Mouse (Mus musculus) heart, postnatal 14 days (tissue): ENCODE results near the gene Hsd17b7. TPM values are rescaled to one million over a fixed set of nuclear protein-coding genes. Genes with fewer than 3 reads are reported as not detected.

ENCODE experiments used
- DNase-seq, 2 experiments: peaks; one replicate each; pipeline ENCODE4 v3.0.0; 2021 to 2022
- intact Hi-C: fragments of 180-260 bp; cut with DNase I; formaldehyde crosslinking; loops from one replicate; pipeline ENCODE4 v1.15.1; 2025
- total RNA-seq, 2 experiments: library from RNA; stranded (reverse); gene quantifications; 2 replicates each; pipeline ENCODE4 v1.2.3; 2021

The Hsd17b7 gene
- total RNA-seq, 2 experiments from 2014 or later, result 16.6 to 17.6 TPM

DNA sequence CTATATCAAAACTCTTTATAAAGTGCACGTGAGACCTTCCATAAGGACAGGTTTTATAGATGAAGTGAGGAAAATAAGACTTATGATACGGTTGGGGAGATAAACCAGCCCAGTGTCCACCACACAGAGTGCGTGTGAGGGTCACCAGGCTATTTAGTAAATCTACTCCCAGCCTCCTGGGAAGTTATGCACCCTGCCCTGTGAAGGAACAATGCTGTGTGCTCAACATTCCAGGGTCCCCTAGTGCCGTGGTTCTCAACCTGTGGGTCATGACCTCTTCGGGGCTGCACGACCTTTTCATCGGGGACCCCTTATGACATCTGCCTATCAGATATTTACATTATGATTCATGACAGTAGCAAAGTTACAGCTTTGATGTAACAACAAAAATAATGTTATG is 20.8 kb downstream of the Hsd17b7 start:
- intact Hi-C loops, result no loop called here
- DNase-seq, result no peak

DNA sequence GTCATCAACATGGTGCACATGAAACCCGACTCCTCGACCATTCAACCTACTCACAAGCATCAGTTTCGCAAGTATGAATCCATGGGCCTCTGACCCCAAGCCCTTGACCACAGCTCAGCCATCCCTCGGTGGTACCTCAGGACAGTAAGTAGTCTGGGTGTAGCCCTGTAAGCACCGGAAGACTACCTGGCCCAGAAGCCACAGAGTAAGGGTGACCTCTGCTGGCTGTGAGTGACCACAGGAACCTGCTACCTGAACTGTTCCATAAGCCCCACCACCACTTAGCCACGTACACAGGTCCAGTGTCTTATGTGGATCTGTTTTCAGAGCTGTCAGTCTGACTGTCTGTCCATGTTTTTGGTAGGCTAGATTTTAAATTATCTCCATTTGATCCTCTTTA is 21.4 kb downstream of the Hsd17b7 start:
- DNase-seq, result no peak
- intact Hi-C loops, result no loop called here

DNA sequence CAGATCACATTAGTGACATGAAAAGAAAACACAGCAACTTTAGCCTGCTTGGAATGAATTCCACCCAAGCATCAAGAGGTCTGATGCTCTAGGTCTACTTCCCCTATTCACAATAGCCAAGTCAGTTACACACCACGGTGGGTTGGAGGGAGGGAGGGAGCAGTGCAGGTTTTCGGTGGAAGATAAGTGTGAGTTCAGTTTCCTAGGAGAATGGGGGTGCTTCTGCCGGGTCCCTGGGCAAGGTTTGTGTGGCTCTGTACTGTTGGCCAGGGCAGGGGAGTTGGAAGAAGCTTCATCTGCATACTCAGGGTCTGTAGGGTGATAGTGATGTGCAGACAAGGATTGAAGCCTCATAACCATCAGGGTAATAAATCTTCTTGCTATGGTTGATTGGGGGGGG is 23.0 kb downstream of the Hsd17b7 start:
- intact Hi-C loops, result no loop called here
- DNase-seq, result no peak

DNA sequence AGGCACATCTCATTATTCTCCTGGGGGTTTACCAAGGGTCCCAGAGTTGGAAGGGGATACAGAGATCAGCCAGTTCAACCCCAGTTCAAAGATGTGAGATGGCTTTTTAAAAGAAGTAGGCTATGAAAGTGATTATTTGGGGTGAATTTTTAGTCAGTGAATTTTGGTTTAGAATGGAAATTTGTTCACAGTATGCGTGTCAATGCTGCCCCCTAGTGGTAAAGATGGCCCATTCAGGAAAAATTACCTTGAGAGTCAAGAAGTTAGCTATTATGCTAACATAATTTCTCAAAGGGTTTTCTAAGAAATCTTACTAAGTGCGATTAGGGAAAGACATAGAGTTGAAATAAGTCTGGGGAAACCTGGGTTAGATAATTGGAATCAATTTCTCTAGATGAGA is 29.7 kb downstream of the Hsd17b7 start:
- intact Hi-C loops, result loop anchor here (2.0 to 5.0 kb wide), 2 partner anchors 197 to 267 kb away; no protein-coding TSS in a partner anchor
- DNase-seq, result peak; percentile 26 to 62

DNA sequence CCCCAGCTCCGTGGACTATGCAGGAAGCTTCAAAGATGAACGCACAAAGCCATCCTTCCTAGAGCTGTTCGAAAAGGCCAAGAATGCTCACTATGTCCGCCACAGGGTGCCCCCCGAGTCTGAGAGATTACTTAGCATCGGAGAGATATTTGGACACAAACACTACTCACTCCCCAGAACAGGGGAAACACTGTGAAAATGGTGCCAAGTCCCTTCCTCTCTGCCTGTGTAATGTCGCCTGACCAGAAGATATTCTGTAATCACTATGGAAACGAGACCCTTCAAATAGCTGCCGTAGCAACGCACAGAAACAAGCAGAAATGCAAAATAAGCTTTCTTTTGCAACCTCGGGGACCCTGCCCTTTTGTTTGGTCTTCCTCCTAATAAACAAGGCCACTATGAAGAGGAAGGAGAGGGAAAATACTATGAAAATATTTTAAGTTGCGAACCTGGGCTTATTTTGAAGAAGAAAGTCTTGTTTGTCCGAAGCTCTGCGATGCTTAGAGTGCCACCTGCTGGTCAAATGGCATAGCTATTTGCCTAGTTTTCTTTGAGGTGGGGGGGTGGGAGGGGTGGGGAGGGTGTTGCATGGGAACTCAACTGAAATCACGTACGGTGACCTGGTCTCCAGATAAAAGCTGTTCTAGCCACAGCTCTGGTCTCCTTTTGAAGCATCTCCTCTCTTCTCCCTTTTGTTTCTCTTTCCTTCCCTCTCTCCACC is 34.9 kb downstream of the Hsd17b7 start:
- intact Hi-C loops, result no loop called here
- peak; percentile 54 to 72 for DNase-seq

DNA sequence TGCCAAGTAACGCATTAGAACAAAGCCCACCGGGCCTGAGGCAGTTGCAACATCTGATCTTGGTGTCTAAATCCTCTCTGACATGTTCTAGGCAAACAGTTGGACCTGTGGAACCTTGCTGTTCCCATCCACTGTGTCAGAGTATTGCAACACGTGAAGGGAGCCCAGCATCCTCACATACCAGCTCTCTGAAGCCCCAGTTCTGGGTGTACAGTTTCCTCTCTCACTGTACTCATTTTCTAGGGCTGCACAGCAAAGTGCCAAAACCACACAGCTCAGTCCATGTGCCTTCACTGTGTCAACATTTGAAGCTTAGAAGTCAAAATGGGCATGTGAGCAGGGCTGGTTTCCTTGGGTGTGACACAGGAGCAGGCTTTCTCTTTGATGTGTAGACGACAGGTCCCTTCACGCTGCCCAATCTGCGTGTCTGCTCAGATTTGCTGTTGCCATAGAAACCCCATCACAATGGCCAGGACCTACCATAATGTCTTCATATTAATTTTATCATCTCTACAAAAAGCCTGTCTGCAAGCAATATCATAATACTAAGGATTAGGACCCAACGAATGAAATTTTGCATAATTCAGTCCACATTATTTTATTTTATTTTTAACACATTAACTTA is 36.8 kb downstream of the Hsd17b7 start:
- DNase-seq, result no peak
- intact Hi-C loops, result no loop called here

DNA sequence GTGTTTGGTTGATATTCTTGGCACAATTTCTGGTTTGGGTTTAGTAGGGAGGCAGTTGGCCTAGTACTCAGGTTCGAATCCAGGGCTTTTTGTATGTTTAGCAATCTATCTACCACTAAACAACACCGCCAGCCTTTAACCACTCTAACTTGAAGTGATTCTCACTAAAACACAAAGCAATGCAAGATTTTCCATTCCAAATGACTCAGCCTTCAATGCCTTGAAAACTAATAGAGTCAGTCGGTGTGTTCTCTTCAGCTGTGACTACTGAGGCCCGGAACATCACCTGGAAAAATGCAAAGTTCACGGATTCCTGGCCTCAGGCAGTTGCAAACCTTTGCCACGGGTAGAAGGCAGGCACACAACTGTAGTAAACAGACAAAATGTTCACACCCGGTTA is 37.3 kb downstream of the Hsd17b7 start:
- intact Hi-C loops, result no loop called here
- DNase-seq, result no peak

DNA sequence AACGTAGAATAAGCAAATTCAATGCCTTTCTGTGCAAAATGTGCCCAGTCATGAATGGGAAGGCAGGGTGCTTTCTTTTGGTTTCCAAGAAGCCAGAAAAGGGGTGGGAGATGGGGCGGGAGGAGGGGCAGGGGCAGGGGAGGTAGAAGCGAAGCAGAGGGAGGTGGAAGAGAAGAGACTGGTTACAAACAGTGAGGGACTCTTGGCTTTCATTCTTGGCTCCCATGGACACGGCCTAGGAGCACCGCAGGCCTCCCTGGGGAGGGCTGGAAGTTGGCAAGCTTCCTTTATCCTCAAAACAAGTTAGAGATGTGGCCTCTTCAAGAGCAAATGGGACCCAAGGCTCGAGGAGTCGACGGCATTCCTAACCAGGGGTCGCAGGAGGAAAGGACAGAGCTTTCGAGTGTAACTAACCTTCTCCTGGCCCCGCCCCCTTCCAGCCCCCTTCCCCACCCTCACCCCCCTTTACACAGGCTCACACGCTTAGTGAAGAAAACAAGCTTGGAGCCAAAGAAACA is 40.5 kb downstream of the Hsd17b7 start, which contains the start of gene Ccdc190:
Ccdc190 (plus strand) TSS at position 195 of the 518 bp plus-strand sequence.
- intact Hi-C loops, result no loop called here
- peak; percentile 50 to 53 for DNase-seq

DNA sequence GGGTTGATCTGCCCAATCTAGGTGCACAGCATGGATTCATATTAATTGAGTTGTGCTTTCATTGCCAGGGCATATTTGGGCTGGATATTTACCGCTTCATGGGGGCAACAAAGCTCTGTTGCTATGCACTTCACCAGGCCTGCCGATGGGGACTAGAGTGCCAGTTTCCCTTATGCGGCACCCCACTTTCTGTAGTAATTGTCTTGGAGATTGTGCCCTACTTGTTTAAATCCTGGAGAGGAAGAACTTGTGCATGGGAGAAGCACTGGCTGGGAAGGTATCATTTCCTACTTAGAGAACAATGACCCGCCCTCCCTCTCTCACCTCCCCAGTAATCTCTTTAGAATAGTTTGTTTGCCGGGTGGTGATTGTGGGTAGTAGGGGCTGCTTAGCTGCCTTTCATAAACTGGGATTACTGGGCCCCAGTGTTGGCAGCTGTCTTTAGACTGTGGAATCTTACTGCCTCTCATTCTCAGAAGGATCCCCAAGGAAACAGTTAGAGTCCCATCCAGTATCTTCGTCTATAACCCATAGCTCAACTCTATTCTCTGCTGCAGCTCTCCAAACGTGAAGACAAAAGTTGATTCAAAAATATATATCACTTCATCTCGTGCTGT is 41.2 kb downstream of the Hsd17b7 start:
- no peak for DNase-seq

DNA sequence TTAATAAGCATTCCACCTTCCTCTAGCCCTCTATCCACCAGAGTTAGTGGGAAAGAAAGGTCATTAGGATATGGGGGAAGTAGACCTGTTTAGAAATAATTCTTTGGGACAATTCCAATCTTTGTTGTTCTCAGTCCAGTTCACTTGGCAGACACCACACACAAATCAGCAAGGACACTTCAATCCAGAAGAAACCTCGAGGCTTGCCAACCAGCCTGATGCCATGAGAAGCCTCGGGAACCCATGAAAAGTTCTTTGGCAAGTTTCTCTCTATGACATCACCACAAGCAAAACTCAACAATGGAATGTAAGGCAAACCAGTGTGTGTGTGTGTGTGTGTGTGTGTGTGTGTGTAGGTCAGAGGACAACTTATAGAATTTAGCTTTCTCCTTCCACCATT is 44.5 kb downstream of the Hsd17b7 start:
- no peak for DNase-seq
- intact Hi-C loops, result no loop called here

More for the DNA sequence above, 41.2 kb downstream of the Hsd17b7 start:
- intact Hi-C loops, result no loop called here

DNA sequence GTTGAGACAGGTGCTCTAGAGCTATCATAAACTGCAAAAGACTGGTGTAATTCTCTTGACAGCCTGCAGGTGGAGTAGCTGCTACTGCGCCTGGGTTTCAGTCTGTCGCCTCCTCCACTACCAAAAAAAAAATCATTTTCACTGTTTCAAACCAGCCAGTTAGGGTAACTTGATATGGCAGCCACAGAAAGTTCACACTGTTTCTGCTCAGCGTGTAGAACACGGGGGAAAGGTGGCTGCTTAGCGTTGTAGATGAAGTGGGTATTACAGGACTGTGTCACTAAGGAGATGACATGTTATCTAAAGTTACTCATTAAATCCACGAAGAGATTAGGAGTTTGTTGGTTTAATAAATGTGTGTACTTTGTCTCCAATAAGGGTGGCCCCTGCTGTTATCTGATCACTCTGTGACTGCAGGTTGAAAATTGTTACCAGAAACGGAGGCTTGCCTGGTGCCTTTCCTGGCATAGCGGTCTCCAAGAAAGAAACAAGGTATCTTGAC is 47.3 kb downstream of the Hsd17b7 start:
- DNase-seq, result peak; percentile 38 to 60
- intact Hi-C loops, result no loop called here

DNA sequence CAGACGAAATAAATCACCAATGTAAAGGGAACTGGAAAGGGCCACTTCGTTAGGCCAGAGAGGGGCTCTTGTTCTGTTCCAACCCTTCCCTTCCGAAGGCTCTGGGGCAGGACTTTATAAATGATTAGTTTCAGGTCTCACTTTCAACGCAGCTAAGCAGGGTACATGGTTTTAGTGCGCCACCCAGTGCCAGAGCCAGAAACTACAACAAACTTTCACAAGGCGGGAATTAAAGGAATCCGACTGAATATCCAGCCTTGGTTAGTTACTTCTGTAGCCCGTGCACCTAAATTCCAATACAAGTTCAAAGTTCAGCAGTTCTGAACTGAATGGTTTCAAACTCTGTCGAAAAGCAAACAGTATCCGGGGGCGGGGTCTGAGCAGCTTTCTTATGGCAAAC is 49.8 kb downstream of the Hsd17b7 start:
- intact Hi-C loops, result loop anchor here (2.0 to 5.0 kb wide), 3 partner anchors 172 to 386 kb away; partner anchors contain the start of gene Rgs4
- peak; percentile 73 to 83 for DNase-seq

DNA sequence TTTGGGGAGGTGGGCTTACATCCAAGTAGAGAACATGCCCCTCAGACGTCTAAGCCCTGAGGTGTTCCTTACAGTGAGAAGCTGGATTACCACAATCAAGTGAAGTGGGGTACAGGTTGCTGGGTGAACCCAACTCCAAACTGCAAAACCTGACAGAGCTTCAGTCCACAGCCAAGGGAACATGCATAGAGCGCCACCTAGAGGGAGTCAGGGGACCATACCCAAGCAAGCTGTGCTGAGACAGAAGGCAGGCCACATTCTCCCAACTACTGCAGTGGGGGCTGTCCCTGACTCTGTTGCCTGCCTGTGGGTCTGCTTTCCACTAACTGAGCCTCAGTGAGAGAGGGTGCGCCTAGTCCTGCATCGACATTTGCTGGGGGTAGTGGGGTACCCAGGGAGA is 51.0 kb downstream of the Hsd17b7 start:
- intact Hi-C loops, result loop anchor here (2.0 to 5.0 kb wide), 3 partner anchors 171 to 385 kb away; partner anchors contain the start of gene Rgs4
- DNase-seq, result peak; percentile 54 to 70

DNA sequence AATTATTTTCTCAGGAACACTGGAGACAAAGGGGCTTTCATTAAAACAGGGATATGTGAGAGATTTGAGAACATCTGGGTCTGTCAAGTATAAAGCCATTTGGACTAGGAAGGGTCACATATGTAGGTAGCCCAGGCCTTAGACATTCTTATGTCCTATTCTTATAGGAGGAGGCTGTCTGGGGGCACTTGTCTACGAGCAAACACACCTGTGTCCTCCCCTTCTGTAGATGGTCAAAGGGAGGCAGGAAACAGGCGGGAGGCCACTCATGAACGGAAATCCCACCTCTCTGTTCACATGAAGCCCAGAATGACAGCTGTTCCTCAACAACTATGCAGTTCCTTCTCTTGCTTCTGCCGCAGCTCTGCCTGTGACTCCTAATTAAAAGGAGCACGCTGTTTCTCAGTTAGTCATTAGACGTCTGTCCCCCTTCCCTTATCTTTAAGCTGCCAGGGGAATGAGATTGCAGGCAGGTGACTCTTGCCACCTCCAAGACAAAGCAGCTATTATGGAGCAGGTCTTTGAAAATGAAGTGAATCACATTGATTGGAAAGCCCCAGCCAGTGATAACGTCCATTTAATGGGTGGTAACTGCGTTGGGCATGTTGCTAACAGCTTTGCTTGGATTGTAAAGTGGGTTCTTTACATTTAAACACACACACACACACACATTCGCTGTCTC is 51.8 kb downstream of the Hsd17b7 start:
- DNase-seq, result no peak
- intact Hi-C loops, result loop anchor here (5.0 kb wide), 1 partner anchor 170 kb away; the partner anchor contains the start of gene Rgs4

DNA sequence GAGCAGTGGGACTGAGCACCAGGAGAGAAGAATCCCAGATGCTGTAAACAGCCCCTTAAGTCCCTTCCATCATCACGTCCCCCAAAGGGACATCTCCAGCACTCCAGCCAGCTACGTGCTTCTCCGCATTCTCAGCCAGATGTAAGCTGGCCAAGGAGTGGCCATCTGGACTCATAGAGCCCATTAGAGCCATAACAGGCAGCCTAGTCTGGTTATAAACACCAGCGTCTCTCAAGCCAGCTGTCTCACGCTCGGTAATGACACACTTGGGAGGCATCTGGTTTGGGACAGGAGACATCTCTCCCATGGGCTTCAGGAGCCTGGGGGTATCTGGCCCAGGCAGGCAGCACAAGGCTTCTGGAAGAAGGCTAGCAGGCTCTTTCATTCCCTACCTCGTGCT is 52.4 kb downstream of the Hsd17b7 start:
- intact Hi-C loops, result loop anchor here (5.0 kb wide), 1 partner anchor 169 kb away; the partner anchor contains the start of gene Rgs4

DNA sequence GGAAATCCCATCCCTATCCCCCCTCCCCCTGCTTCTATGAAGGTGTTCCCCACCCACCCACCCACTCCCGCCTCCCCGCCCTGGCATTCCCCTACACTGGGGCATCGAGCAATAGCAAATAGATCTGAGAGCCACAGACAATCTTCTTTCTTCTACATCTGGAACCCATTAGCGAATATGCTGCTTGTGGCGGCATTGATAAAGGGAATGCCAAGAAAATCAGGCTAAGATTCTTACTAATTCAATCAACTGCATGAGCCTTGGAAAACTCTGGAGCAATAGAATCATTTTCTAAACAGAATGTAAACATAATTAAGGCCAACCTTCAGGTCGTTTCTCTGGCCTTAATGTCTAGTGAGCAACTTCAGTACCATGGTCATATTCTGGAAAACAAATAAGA is 57.5 kb downstream of the Hsd17b7 start:
- intact Hi-C loops, result no loop called here
- DNase-seq, result no peak

More for the DNA sequence above, 52.4 kb downstream of the Hsd17b7 start:
- peak; percentile 51 to 54 for DNase-seq

DNA sequence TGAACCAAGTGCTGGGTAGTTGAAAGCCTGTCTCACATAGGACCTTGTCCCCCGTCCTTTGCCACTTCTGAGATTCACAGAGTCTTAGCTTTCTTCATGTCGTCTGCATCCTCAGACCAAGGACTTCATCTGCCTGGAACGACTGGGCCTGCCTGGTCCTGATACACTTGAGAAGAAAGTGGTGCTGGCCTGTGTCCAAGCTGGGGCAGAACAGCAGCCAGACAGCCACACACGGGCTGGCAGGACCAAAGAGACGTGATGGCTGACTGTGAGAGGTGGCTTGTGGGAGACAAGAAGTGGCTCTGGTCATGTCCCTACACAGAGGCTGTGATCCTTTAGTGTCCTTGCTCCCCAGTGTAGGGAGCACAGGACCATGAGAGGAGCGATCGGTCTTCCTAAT is 58.3 kb downstream of the Hsd17b7 start:
- no peak for DNase-seq
- intact Hi-C loops, result no loop called here

DNA sequence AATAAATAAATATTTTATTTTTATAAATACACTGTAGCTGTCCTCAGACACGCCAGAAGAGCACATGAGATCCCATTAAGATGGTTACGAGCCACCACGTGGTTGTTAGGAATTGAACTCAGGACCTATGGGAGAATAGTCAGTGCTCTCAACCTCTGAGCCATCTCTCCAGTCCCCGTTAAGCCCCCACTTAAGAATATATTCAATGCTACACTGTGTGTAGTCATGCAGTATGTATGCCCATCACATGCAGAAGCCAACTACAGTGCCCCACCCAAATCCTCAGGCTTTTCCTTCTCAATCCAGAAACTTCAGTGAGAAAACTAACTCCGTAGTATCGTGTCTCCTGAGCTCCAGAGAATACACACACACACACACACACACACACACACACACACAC is 59.4 kb downstream of the Hsd17b7 start:
- intact Hi-C loops, result no loop called here
- no peak for DNase-seq

DNA sequence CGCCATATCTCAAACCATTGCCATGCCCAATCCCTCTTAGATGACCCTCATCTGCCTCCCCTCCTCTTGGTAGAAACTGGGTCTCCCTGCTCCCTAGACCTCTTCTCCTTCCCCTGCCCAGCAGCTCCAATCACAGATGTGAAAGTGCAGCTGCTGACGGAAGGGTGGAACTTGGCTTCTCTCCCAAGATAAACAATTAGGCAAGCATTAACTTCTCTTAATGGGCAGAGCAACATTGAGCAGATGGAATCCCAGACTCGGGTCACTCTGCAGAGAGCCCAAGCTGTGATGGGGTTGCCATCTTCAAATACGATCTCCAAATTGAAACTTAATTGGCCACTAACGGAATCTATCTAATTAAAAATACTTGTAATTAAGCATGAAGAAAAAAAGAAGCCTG is 59.9 kb downstream of the Hsd17b7 start:
- no peak for DNase-seq
- intact Hi-C loops, result no loop called here

DNA sequence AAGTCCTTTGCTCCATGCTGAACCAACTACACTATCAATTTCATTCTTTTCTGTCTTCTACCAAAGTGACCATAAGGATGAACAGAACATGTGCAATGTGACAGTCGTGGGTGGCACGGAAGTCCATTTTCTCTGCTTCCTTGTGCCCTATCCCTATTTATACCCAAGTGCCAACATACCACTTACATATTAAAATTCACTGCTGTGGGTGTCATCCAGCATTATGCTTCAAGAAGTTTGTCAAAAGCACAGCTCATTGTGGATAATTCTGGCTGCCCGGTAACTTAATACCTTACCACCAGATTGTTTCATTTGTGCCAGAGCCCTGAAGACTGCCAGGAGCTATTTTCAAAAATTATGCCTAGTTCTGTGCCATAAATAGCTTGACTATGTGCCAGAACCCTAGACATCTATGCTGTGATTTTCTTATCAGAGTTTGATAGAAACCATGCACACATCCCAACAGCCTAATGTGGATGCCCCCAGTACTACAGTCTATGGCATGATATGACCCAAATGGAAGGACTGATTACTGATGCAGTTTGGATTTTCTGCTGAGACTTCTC is 68.2 kb downstream of the Hsd17b7 start:
- peak in 1 of 2 experiments; percentile 17 for DNase-seq

More for the DNA sequence above, 68.2 kb downstream of the Hsd17b7 start:
- intact Hi-C loops, result no loop called here
